Mouse (Mus musculus) cortical plate, adult 2 months (tissue): Measurements from ENCODE around the gene Gramd1b. TPM values are rescaled to one million over a fixed set of nuclear protein-coding genes. Genes with fewer than 3 reads are reported as not detected.

Source experiments
- H3K27ac ChIP-seq: fragments of 200-500 bp; 2 replicates; pipeline ENCODE4 v1.5.1; 2012; ENCODE audit warnings: low read length, control low read depth, inconsistent platforms; ENCODE audit not compliant: insufficient read depth
- H3K4me1 ChIP-seq: fragments of 200-500 bp; 2 replicates; pipeline ENCODE4 v1.6.1; 2011; ENCODE audit warnings: low read length; ENCODE audit not compliant: control insufficient read depth, insufficient read depth
- H3K4me3 ChIP-seq: fragments of 200-500 bp; 2 replicates; pipeline ENCODE4 v1.5.1; 2011; ENCODE audit warnings: mild to moderate bottlenecking, low read length, control low read depth; ENCODE audit not compliant: insufficient read depth
- CTCF ChIP-seq: fragments of 200-500 bp; IDR thresholded peaks from 2 replicates; pipeline ENCODE4 v1.5.1; 2011; ENCODE audit warnings: mild to moderate bottlenecking, control low read depth, low read length; ENCODE audit not compliant: insufficient read depth; ENCODE audit errors: extremely low read depth
- POLR2A ChIP-seq: fragments of 200-500 bp; IDR thresholded peaks from 2 replicates; pipeline ENCODE4 v1.6.1; 2011; ENCODE audit warnings: mild to moderate bottlenecking, low read length, control low read depth; ENCODE audit not compliant: insufficient read depth; ENCODE audit errors: extremely low read depth
- polyA plus RNA-seq: library from polyadenylated mRNA; depleted of rRNA; stranded (reverse); fragments of >200 nt; gene quantifications from 2 replicates; pipeline ENCODE4 v1.2.3, GENCODE M21; 2012

The Gramd1b gene
- polyA plus RNA-seq, 1 experiment: 133 TPM

DNA sequence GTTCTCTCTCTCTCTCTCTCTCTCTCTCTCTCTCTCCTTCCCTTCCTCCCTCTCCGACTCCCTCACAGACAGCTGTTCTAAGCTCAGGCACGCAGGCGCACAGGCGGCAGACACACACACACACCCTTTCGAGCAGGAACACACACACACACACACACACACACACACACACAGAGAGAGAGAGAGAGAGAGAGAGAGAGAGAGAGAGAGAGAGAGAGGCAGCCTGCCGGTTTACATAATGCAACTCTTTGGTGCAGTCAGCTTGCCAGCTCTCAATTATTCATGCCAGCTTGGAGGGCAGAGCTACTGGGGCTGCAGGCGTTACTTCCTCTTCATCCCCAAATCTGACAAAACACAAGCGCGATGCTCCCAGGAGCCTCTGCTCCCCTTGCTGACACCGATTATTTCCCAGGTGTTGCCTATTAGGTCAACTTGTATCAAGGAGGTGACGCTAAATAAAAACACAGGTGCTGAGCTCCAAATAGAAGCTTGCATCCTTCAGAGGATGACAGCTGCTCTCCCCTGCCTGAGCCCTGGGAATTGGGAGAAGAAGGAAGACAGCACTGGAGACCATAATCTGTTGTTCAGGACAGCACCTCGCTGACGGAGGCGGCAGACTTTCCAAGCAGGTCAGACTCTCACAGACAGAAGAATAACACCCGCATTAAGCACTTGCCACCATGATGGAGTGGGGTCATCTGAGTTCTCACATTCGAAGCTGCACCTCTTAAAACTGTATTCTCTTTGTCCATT is 184.8 kb downstream of the Gramd1b start:
- H3K4me1 ChIP-seq: peaks cover 8% of the 10 kb centered on the region

DNA sequence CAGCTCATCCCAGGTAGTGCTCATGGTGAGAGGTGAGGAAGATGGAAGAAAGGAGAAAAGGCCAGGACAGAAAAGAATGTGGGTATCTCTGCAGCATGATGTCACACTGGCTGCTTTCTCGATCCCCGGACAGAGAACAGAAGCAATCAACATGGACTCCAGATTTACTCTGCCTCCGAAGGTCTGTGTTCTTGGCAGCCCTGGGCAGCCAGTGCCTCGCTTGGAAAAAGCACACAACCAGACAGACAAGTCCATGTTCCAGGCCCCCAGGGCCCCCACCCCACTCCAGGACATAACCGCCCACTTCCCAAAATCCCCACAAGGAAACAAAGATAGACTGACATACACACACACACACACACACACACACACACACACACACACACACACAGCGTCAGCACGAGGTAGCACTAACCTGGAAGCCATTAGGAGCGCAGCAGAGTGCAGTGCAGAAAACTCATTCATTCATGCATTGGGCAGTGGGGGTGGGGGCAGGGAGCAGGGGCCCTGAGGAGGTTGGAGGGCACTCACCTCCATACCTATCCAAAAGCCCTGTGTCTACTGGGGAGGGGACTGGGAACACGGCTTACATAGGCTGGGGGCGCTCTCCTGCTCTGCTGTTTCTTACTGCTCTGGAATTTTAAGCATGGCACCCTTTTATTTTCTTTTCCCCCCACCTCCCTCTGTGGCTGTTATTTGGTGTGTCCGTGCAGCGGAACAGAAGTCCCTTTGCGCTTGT is 185.5 kb downstream of the Gramd1b start:
- TF ChIP-seq CTCF (no peak), POLR2A (no peak)
- Histone ChIP-seq H3K4me1 (peaks cover 8% of the 10 kb centered on the region), H3K4me3 (peak overlapping the region; percentile 63)

More for the DNA sequence above, 184.8 kb downstream of the Gramd1b start:
- Histone ChIP-seq H3K27ac (peak overlapping the region; percentile 92), H3K4me3 (peak overlapping the region; percentile 63)
- TF ChIP-seq POLR2A: peak; percentile 49; the same call in 1 of the 2 replicates
- no peak for TF ChIP-seq CTCF

DNA sequence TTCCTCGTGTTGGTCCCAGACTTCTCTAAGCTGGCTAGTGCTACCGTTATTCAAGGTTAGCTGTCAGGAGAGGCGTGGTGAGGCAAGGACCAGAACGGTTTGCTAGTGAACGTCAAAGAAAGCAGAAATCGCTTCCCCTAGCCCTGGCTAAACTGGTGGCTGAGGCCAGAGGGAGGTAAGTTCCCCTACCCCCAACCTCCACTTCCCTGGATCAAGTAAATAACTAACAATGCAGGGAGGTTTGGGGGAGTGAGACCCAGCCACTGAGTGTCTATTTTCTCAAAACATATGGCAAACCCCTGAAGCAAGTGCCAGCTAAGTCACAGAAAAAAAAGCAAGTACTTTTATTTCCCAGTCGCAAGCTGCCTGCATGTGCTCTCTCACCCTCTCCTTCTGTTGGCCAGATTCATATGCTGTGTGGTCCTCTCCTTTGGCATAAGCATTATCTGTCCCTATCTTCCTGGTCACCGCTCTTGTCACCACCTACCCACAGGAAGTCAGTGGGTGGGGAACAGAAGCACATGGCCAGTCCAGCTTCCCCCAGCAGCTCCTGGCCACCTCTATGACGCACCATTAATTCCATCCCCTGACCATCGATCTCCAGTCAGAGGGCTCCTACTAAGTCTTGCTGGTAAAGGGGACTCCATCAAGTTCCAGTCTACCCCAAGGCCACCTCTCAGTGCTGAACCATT is 186.2 kb downstream of the Gramd1b start:
- H3K4me1 ChIP-seq: peaks cover 9% of the 10 kb centered on the region
- TF ChIP-seq POLR2A (no peak), CTCF (no peak)

More for the DNA sequence above, 185.5 kb downstream of the Gramd1b start:
- peak overlapping the region; percentile 92 for H3K27ac ChIP-seq

DNA sequence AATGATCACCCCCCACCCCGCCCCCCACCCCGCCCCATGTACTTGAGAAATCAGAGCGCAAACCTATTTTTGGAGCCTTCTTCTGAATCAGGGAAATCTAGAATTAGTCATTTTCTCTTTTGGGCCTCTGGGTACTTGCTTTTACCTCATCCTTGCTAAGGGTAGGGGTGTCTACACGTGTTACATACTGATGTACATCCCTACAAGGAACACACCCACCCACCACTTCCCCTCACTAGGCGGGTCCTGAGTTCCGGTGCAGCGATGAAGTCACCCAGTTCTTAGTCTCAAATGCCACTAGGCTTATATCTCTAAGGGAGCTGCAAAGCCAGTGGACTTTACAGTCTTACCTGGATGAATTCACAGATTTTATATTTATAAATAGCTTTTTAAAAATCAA is 187.4 kb downstream of the Gramd1b start:
- Histone ChIP-seq H3K4me3 (peak overlapping the region; percentile 63), H3K27ac (no peak overlapping the region), H3K4me1 (peaks cover 16% of the 10 kb centered on the region)
- TF ChIP-seq POLR2A (peak; percentile 63; the same call in 1 of the 2 replicates), CTCF (no peak)

More for the DNA sequence above, 186.2 kb downstream of the Gramd1b start:
- H3K4me3 ChIP-seq: peak overlapping the region; percentile 63
- peak overlapping the region; percentile 92 for H3K27ac ChIP-seq

DNA sequence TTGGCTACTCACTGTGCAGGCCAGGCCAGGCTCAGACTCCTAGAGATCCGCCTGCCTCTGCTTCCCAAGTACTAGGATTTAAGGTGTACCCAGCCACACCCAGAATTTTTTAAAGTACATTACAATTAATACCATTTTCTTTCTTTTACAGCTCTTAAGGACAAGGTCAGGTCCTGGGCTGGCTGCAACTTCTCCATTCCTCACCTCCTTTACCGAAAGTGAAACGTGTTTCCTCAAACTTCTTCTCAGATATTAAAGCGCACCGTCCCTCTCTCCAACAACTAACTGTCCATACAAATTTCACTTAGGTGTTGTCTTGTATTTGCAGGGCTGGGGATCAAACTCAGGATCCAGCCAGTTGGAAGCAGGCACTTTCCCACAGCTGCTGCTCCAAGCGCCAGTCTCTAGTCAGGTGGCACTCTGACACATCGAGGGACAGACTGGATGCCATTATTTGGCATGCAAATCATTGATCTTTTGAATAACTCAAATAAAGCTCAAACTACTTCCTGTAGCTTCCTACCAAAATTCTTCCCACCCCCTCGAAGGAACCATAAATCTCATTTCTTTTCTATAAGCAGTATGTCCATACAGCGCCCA is 188.0 kb downstream of the Gramd1b start:
- TF ChIP-seq POLR2A (no peak), CTCF (no peak)
- peak overlapping the region; percentile 82 for H3K27ac ChIP-seq
- peaks cover 18% of the 10 kb centered on the region for H3K4me1 ChIP-seq

DNA sequence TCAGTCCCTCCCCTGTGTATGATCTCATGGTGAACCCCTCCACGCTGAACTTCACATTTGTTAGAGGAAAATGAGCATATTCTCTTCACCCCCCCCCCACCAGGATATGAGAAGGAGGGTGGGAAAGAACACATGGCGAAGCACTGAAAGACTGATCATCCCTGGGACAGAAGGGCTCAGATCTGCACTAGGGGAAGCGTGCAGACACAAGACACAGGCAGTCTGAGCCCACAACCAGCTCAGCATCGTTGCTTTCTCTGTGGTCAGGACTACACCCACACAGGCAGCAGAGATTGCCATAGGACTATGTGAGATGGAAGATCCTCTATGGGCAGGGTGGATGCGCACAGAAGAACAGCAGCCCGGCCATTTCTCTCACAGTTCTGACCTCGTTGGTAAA is 189.1 kb downstream of the Gramd1b start:
- Histone ChIP-seq H3K27ac (peak overlapping the region; percentile 63), H3K4me3 (no peak overlapping the region), H3K4me1 (peaks cover 25% of the 10 kb centered on the region)
- TF ChIP-seq POLR2A (peak; percentile 45; the same call in 1 of the 2 replicates), CTCF (no peak)

More for the DNA sequence above, 188.0 kb downstream of the Gramd1b start:
- peak overlapping the region; percentile 63 for H3K4me3 ChIP-seq

DNA sequence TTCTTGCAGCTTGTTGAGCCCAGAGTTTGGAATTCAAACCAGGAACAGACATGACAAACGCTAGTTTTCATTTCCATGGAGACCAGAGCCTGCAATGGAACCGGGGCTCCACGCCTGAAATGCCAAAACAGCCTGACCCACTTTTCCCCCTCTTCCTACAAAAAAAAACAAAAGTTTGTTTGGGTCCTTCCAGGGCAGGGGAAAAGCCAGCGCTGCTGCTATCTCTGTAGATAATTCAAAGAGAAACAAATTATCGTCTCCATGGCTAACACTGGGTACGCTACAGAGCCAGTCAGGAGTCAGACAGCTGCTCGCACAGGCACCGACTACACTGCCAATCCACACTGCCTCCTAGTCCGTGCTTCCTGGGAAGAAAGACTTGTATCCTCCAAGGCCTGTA is 191.6 kb downstream of the Gramd1b start:
- peak overlapping the region; percentile 43; the same call in 1 of the 2 replicates for H3K27ac ChIP-seq
- H3K4me3 ChIP-seq: no peak overlapping the region
- TF ChIP-seq POLR2A: no peak
- no peak for TF ChIP-seq CTCF
- H3K4me1 ChIP-seq: peaks cover 34% of the 10 kb centered on the region

DNA sequence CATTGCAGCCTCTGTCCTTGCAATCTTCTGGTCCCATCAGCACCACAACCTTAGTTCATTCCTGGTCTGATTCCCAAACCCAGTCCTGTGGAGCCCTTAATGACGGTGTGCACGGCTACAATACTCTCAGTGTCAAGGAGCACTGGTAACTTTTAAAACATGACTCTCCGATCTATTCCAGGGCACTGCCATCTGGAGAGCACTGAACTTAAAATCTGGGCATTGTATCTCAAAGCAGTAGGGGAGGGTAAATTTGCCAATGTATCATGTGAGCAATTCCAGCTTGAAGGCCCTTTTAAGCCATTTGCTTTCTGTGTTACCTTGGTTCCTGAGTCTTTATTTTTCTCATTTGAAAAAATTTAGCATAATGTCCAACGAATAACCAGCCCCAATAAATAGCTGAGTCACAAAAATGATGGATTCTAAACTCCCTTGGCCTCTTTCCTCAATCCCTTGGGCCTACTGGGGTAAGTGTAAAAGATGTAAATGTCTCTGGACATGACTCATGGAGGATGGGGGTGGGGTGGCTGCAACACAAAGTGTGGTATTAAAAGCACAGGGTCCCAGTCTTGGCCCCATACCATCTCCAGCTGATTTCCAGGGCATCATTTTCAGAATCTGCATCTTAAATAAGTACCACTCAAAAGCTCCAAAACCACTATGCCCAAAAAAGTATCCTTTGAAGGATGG is 193.9 kb downstream of the Gramd1b start:
- Histone ChIP-seq H3K4me1 (peaks cover 37% of the 10 kb centered on the region), H3K4me3 (no peak overlapping the region), H3K27ac (peak overlapping the region; percentile 75)
- TF ChIP-seq CTCF (no peak), POLR2A (no peak)

DNA sequence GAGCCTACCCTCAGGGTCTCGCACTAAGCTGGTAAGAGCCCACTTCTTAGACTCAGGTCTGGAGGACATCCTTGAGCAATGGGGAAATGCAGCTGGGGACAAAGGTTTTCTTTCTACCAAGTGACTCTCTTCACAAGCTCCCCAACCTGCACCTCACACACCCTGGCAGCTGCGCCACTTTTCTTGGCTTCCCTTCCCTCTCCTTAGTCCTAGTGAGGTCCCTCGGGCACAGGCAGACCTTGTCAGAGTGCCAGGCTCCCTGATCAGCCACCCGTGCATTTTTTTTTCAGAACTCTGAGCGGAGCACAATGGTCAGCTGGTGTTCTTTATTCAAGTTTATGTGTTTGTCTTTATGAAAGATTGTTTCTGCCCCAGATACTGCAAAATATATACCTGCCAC is 194.5 kb downstream of the Gramd1b start:
- no peak for TF ChIP-seq CTCF
- no peak for TF ChIP-seq POLR2A
- Histone ChIP-seq H3K27ac (peak overlapping the region; percentile 75), H3K4me1 (peaks cover 34% of the 10 kb centered on the region), H3K4me3 (no peak overlapping the region)
